Mouse (Mus musculus): Measurements from ENCODE around the gene Ndufb4. TPM values are rescaled to one million over a fixed set of nuclear protein-coding genes. Genes with fewer than 3 reads are reported as not detected.

The Ndufb4 gene
- total RNA-seq, 2 experiments from 2014 or later: 83.3 to 85.1 TPM

DNA sequence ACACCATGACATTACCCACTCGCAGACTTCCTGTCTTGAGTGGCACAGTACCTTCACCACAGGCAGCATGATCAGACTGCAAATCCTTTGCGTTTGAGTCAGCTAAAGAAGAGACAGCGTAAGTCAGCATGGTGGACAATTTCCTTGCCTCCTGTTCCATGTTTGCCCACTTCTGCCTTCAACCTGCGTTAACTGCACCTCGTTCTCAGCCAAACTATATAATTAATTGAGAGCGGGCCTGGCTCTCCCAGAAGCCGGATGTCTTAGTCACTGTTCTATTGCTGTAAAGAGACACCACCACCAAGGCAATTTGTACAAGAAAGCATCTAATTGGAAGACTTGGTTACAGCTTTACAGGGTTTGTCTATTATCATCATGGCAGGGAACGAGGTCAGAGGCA is 26.6 kb upstream of the Ndufb4 start:
- DNase-seq (ENCODE audit: low spot score in 2 of 2): no peak

DNA sequence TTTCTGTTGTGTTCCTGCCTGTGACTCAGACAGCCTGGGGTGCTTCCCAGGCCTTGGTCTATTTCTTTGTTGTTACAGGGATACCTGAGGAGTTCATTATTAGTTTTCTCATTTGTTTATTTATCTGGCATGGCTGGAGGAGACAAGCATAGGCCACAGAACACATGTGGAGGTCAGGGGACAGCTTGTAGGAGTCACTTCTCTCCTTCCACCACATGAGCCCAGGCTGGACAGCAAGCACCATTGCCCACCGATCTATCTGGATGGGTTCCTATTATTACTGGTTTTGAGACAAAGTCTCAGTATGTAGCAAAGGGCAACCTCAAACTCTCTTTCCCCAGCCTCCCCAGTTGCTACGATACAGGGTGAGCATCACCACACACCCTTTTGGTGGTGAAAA is 26.0 kb upstream of the Ndufb4 start:
- no peak for DNase-seq (ENCODE audit: low spot score in 2 of 2)

DNA sequence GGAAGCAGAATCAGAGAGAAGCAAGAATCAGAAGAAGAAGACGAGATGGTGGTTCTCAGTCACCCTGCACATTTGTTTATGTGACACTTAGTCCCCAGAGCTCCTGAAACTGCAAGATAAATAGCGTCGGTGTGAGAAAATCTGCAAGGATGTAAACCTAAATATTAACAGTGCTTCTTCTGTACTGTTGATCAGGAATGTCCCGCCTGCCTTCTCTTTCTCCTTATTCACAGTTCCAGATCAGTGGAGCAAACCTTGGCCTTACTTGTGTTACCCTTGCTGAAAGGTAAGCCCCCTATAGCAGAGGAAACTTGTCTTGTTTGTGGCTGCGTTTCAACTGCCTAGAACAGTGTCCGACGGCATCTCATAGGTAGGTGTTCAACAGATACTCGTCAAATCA is 23.3 kb upstream of the Ndufb4 start:
- DNase-seq (ENCODE audit: low spot score in 2 of 2): no peak

DNA sequence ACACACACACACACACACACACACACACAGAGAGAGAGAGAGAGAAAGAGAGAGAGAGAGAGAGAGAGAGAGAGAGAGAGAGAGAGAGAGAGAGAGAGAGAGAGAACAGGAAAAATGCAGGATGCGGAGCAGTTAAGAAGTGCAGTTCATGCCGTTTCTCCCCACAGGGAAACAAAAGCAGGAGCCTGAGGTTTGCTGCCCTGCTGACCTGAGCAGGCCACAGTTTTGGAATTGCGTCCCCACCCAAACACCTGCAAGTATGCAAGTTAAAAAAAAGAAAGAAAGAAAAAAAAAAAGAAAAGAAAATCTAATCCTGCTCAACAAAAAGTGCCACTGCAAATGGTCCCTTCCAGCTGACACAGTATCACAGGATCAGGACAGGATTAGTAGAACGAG is 22.4 kb upstream of the Ndufb4 start:
- no peak for DNase-seq (ENCODE audit: low spot score in 2 of 2)

GRCm38 (mm10) chr16:37676024-37676676 is 21.9 kb upstream of the Ndufb4 start:
- DNase-seq (ENCODE audit: low spot score in 2 of 2): peak; percentile 70 to 86

- no peak for DNase-seq (ENCODE audit: low spot score in 2 of 2)
These were observed 21.1 kb upstream of the Ndufb4 start for GRCm38 (mm10) chr16:37675326-37675725.

DNA sequence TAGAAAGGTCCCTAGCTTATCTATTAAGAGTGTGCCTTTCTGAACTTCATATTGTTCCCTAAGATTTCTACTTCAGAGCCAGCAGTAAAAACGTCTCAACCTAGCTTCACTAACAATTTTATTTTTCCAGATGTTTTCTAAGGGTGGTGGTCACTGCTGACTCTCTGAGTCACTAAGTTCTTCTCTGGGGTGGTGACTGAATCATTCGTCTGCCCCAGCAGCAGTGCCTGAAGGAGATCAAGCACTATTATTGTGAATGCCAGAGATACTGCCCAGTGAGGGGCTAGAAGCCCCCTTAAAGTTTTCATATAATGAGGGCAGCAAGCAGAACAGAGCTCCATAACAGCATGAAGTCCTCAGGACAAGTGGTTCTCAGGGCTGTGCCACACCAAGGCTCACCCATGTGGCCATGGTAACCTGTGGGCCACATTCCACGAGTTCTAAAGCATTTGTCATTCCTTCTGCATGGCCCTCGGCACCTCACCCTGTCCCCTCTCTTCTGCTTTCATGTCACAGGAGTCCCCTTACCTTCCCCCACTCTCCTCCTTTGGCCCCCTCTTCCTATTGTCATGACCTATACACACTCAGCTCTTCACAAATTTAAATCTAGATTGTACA is 16.5 kb upstream of the Ndufb4 start:
- DNase-seq (ENCODE audit: low spot score in 2 of 2): no peak

GRCm38 (mm10) chr16:37665394-37665935 is 11.2 kb upstream of the Ndufb4 start:
- no peak for DNase-seq (ENCODE audit: low spot score in 2 of 2)

- DNase-seq (ENCODE audit: low spot score in 2 of 2): no peak
These were observed 9.6 kb upstream of the Ndufb4 start for GRCm38 (mm10) chr16:37663643-37664459.

- no peak for DNase-seq (ENCODE audit: low spot score in 2 of 2)
These were observed 2.5 kb upstream of the Ndufb4 start for GRCm38 (mm10) chr16:37656796-37657195.

DNA sequence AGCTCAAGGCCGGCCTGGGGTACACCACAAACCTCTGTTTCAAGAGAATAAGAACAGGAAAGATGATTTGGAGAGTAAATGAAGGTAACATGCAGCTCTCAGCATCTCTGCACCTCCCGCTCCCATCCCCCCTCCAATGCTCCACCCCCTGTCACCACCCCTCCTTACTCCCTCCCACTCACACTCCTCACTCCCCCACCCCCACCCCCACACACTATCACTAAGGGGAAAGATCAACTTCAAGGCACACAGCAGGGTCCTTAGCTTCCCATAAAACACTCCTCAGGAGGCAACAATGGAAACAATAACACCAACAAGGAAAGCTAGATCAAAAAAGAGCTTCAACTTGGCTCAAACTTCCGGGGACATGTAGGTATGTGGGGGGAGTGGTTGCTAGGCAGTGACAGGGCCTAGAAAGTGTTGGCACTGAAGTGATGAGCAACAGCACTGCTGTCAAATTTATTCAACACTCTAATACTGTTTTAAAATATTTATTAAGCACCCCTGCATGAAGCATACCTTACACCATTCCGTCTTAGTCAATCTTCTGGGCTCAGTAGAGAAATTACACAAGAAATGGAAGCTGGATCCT is 1.6 kb upstream of the Ndufb4 start:
- peak in 1 of 2 experiments; percentile 53 for DNase-seq (ENCODE audit: low spot score in 2 of 2)

GRCm38 (mm10) chr16:37654831-37655455 is 690 bp upstream of the Ndufb4 start:
- no peak for DNase-seq (ENCODE audit: low spot score in 2 of 2)

DNA sequence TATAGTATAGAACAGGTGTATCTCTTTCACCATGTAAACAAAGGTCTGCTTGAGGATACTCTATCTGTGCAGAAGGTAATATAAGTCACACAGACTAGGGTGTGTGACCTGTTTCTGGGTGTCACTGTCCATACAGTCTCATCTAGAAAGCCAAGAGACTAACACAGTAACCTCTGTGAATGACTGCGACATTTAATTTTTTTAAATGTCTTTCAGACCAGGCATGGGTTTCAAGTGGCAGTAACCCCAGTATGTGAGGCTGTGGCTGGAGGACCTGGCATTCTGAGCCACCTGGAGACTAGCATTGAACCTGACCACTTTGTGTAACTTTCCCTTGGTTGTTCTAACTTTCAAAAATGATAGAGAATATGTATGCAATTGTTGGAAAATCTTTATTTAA is 1.2 kb downstream of the Ndufb4 start:
- DNase-seq (ENCODE audit: low spot score in 2 of 2): no peak

- DNase-seq (ENCODE audit: low spot score in 2 of 2): no peak
These were observed 1.6 kb downstream of the Ndufb4 start for GRCm38 (mm10) chr16:37652654-37653053.

GRCm38 (mm10) chr16:37651467-37651866 is 2.8 kb downstream of the Ndufb4 start:
- DNase-seq (ENCODE audit: low spot score in 2 of 2): no peak

DNA sequence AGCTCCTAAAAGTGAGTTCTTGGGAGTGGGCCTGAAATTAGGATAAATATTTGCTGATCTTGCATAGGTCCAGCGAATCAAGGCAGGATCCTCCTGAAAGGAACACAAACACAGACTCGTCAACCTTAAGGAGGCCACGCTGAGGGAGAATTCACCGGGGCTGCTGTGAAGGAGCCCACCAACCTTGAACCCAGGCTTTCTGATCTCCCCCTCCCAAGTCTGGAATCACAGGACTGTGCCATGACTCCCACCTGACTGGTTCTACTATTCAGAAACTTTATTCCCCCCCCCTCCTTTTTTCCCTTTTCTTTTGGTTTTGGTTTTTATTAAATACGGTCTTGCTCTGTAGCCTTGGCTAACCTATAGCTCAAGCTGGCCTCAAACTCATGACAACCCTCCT is 5.2 kb downstream of the Ndufb4 start:
- DNase-seq (ENCODE audit: low spot score in 2 of 2): no peak

GRCm38 (mm10) chr16:37647936-37648335 is 6.3 kb downstream of the Ndufb4 start:
- DNase-seq (ENCODE audit: low spot score in 2 of 2): no peak

DNA sequence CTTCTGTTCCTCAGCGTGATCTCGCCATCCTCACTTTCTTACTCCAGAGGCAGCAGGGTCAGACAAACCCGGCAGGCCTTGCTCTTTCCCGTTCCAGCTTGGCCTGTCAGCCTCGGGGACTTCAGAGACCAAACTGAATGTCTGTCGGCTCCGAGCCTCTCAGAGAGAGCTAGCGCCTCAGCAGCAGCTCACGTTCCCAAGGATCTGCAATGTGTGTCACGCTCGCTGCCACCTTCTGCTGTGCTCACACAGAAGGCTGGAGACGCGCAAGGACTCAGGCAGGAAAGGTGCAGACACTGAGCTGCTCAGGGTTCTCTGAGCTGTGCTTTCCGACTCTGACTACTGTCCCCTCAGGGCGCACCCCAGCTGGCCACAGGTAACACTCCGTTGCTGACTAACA is 7.2 kb downstream of the Ndufb4 start:
- DNase-seq (ENCODE audit: low spot score in 2 of 2): no peak

DNA sequence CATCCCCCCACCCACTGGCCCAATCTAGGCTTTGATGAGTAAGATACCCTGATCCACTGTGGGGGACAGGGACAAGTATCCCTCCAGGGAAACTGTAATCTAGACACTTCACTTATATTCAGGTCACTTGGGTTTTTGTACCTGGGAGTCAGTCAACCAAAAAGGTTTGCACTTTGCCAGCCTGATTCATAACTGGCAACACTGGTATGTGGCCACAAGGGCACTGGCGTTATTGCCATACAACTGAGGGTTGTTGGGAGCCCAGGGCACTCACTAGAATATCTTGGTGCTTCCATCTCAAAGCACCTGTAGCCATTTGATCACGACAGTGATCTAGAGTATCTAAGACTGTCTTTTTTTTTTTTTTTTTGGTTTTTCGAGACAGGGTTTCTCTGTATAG is 8.5 kb downstream of the Ndufb4 start:
- no peak for DNase-seq (ENCODE audit: low spot score in 2 of 2)

DNA sequence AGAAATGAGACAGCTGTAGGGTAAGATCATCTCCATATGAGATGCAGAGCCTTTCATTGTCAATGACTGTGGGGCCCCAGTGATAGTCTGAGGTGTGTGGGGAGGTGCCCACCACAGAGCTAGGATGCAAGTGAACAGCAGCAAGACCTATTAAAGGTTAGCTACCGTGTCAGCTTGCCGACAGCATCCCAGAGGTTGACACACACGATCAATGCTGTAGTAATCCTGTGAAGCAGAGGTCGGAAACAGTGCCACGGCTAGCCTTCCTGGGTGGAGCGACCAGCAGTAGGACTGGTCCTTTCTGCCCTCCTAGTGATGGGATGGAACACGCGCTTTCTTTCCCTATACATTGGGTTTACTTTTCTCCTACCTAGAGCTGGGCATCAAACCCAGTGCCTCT is 9.0 kb downstream of the Ndufb4 start:
- DNase-seq (ENCODE audit: low spot score in 2 of 2): no peak

DNA sequence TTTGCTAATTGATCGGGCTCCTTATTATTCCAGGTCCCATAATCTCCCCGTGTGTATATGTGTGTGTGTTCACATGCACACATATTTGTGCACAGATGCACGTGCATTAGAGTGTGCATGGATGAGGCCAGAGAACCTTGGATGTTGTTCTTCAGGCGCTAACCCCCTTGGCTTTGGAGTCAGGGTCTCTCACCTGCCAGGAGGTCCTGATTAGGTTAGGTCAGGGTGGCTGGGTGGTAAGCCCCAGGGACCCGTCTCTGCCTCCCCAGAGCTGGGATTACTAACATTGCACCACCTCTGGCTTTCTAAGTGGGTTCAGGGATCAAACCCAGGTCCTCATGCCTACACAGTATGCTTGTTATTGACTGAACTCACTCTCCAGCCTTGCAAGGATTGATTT is 9.8 kb downstream of the Ndufb4 start:
- no peak for DNase-seq (ENCODE audit: low spot score in 2 of 2)

Data from layer of hippocampus, adult 18-20 months (tissue).